Mouse (Mus musculus) intestine, embryonic 15.5 days (tissue): ENCODE data around the gene Rasa3. TPM values are rescaled to one million over a fixed set of nuclear protein-coding genes. Genes with fewer than 3 reads are reported as not detected.
A peak's percentile ranks its signal among the peaks of the same experiment; 100 is the strongest.

Experiments used
- ATAC-seq: fragments of 200-750 bp; cut with Nextera tagmentation; 2 replicates; pipeline ENCODE4 v1.8.0; 2017; ENCODE audit warnings: moderate TSS enrichment, moderate library complexity
- H3K27ac ChIP-seq: fragments of 300-500 bp; sonication (generic); 2 replicates; pipeline ENCODE4 v1.5.1; 2015; ENCODE audit warnings: mild to moderate bottlenecking, inconsistent platforms
- H3K27me3 ChIP-seq: fragments of 300-500 bp; sonication (generic); replicated peaks from 2 replicates; pipeline ENCODE4 v1.6.1; 2015; ENCODE audit warnings: inconsistent platforms
- H3K36me3 ChIP-seq: fragments of 300-500 bp; sonication (generic); 2 replicates; pipeline ENCODE4 v1.6.1; 2015; ENCODE audit warnings: inconsistent platforms
- H3K4me1 ChIP-seq: fragments of 300-500 bp; sonication (generic); replicated peaks from 2 replicates; pipeline ENCODE4 v1.6.1; 2015; ENCODE audit warnings: inconsistent platforms
- H3K4me2 ChIP-seq: fragments of 300-500 bp; sonication (generic); replicated peaks from 2 replicates; pipeline ENCODE4 v1.6.1; 2015; ENCODE audit warnings: mild to moderate bottlenecking, inconsistent platforms
- H3K4me3 ChIP-seq: fragments of 300-500 bp; sonication (generic); replicated peaks from 2 replicates; pipeline ENCODE4 v1.5.1; 2015; ENCODE audit warnings: inconsistent platforms
- H3K9ac ChIP-seq: fragments of 300-500 bp; sonication (generic); 2 replicates; pipeline ENCODE4 v1.6.1; 2015; ENCODE audit warnings: inconsistent platforms
- H3K9me3 ChIP-seq: fragments of 300-500 bp; sonication (generic); 2 replicates; pipeline ENCODE4 v1.6.1; 2016; ENCODE audit warnings: inconsistent platforms
- WGBS: fragments of 180-500 bp; shearing (Covaris S2); methylation state at CpG from one replicate; pipeline ENCODE4 v1.1.7; 2015; 5-methylcytosine and 5-hydroxymethylcytosine counted together
- polyA plus RNA-seq: library from polyadenylated mRNA; unstranded; fragments of >200 nt; fragmentation: Nextera tagmentation; extraction: Ambion mirVana; gene quantifications from 2 replicates; pipeline ENCODE4 v1.2.1, GENCODE M21; 2015

Rasa3 gene
- polyA plus RNA-seq, 1 experiment from 2014 or later = 22.2 TPM

DNA sequence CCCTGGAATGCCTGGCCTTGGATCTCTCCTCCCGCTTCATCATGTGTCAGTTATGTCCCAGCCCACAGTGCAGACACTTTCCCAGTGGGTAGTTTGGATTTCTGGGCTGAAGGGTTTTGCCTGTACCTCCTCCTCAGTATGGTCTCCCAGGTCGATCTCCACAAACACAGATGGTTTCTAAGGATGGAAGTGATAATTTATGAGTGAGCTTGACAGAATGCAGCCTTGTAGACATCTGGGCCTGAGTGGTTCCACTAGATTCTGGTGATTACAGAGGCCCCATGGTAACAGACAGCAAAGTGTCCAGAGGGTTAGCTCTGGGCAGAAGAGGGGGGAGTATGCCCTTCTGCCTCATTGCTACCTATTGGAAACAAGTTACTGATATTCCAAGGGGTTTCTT is 119.9 kb downstream of the Rasa3 start:
- no peak overlapping the region for H3K27ac ChIP-seq
- no peak overlapping the region for H3K9ac ChIP-seq
- ATAC-seq = no peak
- no peak overlapping the region for H3K4me2 ChIP-seq
- no peaks in the 10 kb centered on the region for H3K9me3 ChIP-seq
- WGBS = 51% methylated on average over 2 of the region's 2 CpGs
- H3K27me3 ChIP-seq = no peaks in the 10 kb centered on the region
- H3K4me1 ChIP-seq = no peaks in the 10 kb centered on the region
- no peaks in the 10 kb centered on the region for H3K36me3 ChIP-seq
- H3K4me3 ChIP-seq = no peak overlapping the region

DNA sequence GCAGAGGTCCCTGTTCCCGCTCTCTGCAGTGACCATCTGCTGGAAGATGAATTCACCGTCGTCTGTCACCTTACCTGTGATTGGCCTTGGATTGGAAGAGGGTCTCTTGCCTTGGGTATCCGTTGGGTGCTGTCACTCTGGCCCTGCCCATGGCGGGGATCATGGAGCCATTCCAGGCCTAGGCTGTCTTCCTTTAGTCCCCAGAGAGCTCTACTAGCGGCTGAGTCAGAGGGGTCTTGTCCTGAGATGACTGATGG is 125.9 kb downstream of the Rasa3 start:
- WGBS = 91% methylated on average over 6 of the region's 6 CpGs
- ATAC-seq = no peak
- H3K9ac ChIP-seq = no peak overlapping the region
- H3K36me3 ChIP-seq = no peaks in the 10 kb centered on the region
- no peaks in the 10 kb centered on the region for H3K27me3 ChIP-seq
- no peak overlapping the region for H3K27ac ChIP-seq
- H3K4me2 ChIP-seq = no peak overlapping the region
- no peak overlapping the region for H3K4me3 ChIP-seq
- no peaks in the 10 kb centered on the region for H3K9me3 ChIP-seq
- H3K4me1 ChIP-seq = no peaks in the 10 kb centered on the region

DNA sequence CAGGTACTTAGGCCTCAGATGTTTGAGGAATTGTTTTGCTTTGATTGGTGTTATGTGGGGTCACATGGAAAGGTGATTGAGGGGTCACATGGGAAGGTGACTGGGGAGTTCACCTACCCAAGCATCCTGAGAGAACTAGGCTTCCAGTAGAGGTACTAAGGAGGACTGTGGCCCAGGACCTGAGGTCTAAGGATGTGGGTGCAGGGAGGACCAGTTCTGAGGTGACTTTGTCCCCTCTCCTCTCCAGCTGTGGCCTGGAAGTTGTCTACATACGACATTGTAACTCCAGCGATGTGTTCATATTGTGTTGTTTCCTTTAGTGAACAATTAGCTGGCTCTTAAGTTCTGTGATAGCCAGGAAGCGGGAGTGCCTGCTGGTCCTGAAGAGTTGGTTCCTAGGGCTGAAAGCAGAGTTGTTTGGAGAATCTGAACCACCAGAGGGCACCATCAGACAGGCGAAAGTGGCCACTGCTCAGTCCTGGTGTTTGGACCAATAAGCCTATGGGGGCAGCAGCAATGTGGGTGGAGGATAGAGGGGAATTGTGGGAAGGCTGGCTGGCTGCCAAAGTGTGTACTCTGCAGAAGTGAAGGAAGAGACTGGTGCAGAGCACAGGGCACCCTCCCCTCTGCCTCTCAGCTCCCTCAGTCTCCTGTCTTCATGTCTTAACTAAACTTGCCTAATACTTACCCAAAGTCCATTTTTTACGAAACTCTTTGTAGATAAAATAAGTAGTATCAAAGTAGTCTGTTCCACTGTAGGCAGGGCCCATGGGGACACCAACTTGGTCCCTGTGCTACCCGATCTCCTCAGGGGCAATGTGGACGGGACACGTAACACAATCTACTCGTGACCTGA is 126.5 kb downstream of the Rasa3 start:
- H3K9ac ChIP-seq = no peak overlapping the region
- no peaks in the 10 kb centered on the region for H3K4me1 ChIP-seq
- H3K4me3 ChIP-seq = no peak overlapping the region
- no peak overlapping the region for H3K4me2 ChIP-seq
- H3K36me3 ChIP-seq = no peaks in the 10 kb centered on the region
- ATAC-seq = peak; percentile 92
- 54% methylated on average over 9 of the region's 9 CpGs for WGBS
- no peaks in the 10 kb centered on the region for H3K9me3 ChIP-seq
- no peak overlapping the region for H3K27ac ChIP-seq
- H3K27me3 ChIP-seq = no peaks in the 10 kb centered on the region

DNA sequence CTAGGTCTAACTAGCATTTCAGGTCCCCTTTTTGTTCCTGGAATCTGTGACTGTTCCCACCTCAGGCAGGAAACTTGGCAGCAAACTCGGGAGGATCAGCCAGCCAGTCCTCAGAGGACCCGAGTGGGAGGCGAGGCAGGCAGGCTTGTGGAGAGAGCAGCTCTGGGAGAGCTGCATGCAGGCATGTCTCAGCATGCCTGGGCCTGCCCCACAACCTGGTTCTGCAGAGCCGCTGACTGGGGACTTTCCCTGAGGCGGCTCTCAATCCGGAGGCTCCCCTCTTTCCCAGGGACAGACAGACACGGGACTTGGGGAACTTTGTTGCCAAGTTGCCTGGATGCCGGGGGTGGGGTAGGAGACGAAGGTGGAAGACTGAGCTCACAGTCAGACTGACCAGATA is 128.6 kb downstream of the Rasa3 start:
- ATAC-seq = 0 out of 2 replicates have a peak, but pooled peaks have one; percentile 30
- H3K4me3 ChIP-seq = no peak overlapping the region
- H3K27me3 ChIP-seq = no peaks in the 10 kb centered on the region
- peak overlapping the region; percentile 40; the same call in 1 of the 2 replicates for H3K27ac ChIP-seq
- H3K9me3 ChIP-seq = no peaks in the 10 kb centered on the region
- H3K4me2 ChIP-seq = no peak overlapping the region
- WGBS = 45% methylated on average over 9 of the region's 9 CpGs
- no peaks in the 10 kb centered on the region for H3K36me3 ChIP-seq
- no peak overlapping the region for H3K9ac ChIP-seq
- no peaks in the 10 kb centered on the region for H3K4me1 ChIP-seq

DNA sequence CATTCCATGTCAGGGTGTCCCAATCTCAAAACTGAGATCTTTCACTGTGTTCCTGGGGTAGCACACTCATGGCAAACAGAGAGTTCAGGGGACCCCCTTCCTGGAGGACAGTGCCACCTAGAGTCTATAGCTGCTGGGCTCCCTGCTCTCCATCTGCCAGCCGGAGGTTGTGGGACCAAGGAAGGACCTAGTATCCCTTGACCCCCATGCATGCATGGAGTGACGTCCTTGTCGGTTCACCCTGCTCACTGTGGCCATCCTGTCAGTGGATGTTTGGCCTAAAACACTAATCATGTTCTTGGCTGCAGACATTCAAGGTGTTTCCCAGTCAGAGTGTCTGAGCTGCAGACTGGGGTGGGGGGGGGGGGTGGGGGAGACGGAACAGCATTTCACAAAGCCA is 129.2 kb downstream of the Rasa3 start:
- H3K9ac ChIP-seq = no peak overlapping the region
- H3K4me2 ChIP-seq = no peak overlapping the region
- no peaks in the 10 kb centered on the region for H3K36me3 ChIP-seq
- no peak overlapping the region for H3K4me3 ChIP-seq
- no peaks in the 10 kb centered on the region for H3K4me1 ChIP-seq
- WGBS = 39% methylated on average over 4 of the region's 4 CpGs
- no peak overlapping the region for H3K27ac ChIP-seq
- ATAC-seq = 0 out of 2 replicates have a peak, but pooled peaks have one; percentile 35
- no peaks in the 10 kb centered on the region for H3K9me3 ChIP-seq
- H3K27me3 ChIP-seq = no peaks in the 10 kb centered on the region

DNA sequence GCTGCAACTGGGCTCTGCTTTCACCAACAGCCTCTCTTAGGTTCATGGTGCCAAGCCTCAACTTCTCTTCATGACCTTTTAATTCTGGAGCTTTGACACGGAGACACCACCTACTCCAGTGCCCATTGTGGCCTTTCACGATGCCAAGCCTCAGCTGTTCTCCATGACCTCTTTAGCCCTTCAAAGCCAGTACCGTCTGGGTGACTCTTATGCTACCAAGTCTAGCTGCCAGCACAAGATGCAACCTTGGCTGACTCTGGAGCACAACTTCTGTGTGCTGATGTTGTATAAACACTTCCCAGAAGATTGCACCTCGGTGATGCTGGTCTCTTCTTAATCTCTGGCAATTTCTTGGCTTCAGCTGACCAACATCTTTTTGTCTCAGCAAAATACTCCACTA is 131.0 kb downstream of the Rasa3 start:
- H3K9me3 ChIP-seq = no peaks in the 10 kb centered on the region
- no peaks in the 10 kb centered on the region for H3K4me1 ChIP-seq
- H3K27ac ChIP-seq = no peak overlapping the region
- H3K9ac ChIP-seq = no peak overlapping the region
- H3K4me2 ChIP-seq = no peak overlapping the region
- 86% methylated on average over 4 of the region's 4 CpGs for WGBS
- no peak overlapping the region for H3K4me3 ChIP-seq
- no peaks in the 10 kb centered on the region for H3K36me3 ChIP-seq
- no peak for ATAC-seq
- H3K27me3 ChIP-seq = no peaks in the 10 kb centered on the region

DNA sequence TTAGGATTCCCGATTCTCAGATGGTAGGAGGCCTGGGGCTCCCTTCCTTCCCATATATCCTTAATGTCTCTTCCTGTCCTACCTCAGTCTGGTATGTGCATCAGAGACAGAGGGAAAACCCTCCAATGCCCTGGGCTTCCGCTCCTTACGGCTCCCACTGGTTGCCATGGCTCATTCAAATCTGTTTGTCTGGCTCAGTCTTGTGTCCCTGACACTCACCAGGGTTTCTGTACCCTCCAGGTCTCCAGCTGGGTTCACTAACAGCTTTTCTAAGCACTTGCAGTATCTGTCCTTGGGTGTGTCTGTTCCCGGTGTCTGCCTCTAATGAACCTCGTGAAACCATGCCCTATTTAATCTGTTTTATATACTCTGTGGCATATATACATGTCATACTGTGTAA is 135.9 kb downstream of the Rasa3 start:
- H3K4me1 ChIP-seq = no peaks in the 10 kb centered on the region
- H3K4me2 ChIP-seq = no peak overlapping the region
- no peaks in the 10 kb centered on the region for H3K36me3 ChIP-seq
- no peak overlapping the region for H3K4me3 ChIP-seq
- no peak overlapping the region for H3K27ac ChIP-seq
- no peaks in the 10 kb centered on the region for H3K27me3 ChIP-seq
- ATAC-seq = no peak
- H3K9ac ChIP-seq = no peak overlapping the region
- WGBS = 69% methylated on average over 5 of the region's 5 CpGs
- H3K9me3 ChIP-seq = no peaks in the 10 kb centered on the region

DNA sequence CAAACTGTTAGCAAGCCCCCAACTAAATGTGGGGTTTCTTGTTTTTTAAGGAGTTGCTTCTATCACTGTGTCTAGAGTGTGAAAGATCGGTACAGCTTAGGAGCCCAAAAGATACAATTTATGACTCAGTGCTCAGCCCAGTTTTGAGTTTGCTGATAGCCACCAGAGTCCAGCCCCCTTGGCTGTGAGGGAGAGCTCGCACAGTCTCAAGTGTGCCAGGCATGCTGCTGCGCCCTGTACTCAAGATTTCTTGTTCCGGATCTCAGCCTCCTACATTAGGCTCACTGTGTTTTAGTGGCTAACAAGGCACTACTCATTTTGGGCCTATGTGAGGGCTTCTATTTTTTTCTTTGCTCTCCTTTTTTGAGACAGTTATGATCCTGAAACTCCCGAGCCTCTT is 137.3 kb downstream of the Rasa3 start:
- no peak overlapping the region for H3K4me2 ChIP-seq
- H3K27ac ChIP-seq = no peak overlapping the region
- no peak overlapping the region for H3K4me3 ChIP-seq
- no peaks in the 10 kb centered on the region for H3K4me1 ChIP-seq
- H3K27me3 ChIP-seq = no peaks in the 10 kb centered on the region
- no peaks in the 10 kb centered on the region for H3K36me3 ChIP-seq
- H3K9me3 ChIP-seq = no peaks in the 10 kb centered on the region
- H3K9ac ChIP-seq = no peak overlapping the region
- WGBS = 85% methylated on average over 5 of the region's 5 CpGs
- ATAC-seq = no peak

DNA sequence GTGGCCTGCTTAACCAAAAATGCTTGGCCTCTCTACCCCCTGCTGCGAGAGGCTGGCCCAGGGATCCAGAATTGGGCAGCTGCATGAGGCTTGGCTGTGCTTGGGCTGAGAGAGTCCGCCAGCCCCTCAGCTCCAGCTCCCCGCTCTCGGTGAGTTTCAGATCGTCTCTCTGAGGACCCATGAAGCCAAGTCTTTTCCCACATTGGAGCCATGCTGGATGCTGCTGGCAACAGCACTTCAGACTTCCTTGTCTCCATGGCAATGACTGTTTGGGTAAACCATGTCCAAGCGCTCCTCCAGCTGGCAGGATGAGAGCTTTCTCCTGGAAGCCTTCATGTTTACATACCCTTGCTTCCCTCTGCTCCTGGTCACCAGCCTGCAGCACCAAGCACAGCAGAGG is 138.6 kb downstream of the Rasa3 start:
- 48% methylated on average over 6 of the region's 6 CpGs for WGBS
- no peak overlapping the region for H3K4me2 ChIP-seq
- no peaks in the 10 kb centered on the region for H3K27me3 ChIP-seq
- H3K36me3 ChIP-seq = no peaks in the 10 kb centered on the region
- H3K9ac ChIP-seq = no peak overlapping the region
- no peak overlapping the region for H3K27ac ChIP-seq
- ATAC-seq = peak; percentile 49; the same call in 1 of the 2 replicates
- H3K4me3 ChIP-seq = no peak overlapping the region
- no peaks in the 10 kb centered on the region for H3K4me1 ChIP-seq
- H3K9me3 ChIP-seq = no peaks in the 10 kb centered on the region

DNA sequence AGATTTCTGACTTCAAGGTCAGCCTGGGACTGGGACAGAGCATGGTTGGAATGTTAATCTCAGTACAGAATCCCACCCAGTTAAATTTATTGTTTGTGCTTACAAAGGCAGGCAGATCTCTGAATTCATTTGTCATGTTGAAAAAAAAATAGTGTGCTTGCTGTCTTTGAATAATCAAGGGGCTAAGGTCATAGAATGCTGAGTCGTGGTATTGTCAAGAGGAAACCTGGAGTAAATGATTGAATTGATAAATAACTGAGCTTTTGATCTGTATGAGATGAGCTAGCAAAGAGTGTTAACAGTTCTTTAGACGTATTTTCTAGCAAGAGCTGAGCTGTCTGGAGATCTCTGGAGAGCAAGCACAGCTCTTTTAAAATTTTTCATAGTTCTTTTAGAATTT is 140.3 kb downstream of the Rasa3 start:
- no peaks in the 10 kb centered on the region for H3K4me1 ChIP-seq
- 50% methylated on average over 2 of the region's 2 CpGs for WGBS
- no peak for ATAC-seq

DNA sequence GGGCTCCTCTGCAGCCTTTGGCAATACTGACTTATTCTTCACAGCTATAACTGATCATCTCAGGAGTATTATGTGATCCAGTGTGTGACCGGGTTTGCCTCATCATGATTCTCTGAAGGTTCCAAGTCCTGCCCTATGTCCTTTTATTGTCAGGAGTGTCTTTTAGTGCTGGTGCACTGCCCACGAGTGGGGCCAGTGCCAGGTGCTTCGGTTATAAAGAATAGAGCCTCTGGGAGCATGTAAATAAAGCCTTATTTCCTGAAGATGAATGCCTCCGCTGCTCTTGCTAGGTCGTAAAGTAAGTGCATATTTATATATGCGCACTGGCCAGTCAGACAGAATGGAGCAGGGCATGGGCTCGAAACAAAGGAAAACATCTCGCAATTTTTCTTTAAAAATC is 144.3 kb downstream of the Rasa3 start:
- Histone ChIP-seq H3K27ac (no peak overlapping the region), H3K4me2 (no peak overlapping the region), H3K36me3 (no peaks in the 10 kb centered on the region), H3K9me3 (no peaks in the 10 kb centered on the region), H3K27me3 (no peaks in the 10 kb centered on the region), H3K9ac (no peak overlapping the region), H3K4me3 (no peak overlapping the region), H3K4me1 (peaks cover 28% of the 10 kb centered on the region)
- WGBS = 62% methylated on average over 8 of the region's 8 CpGs
- ATAC-seq = no peak

More for the DNA sequence above, 140.3 kb downstream of the Rasa3 start:
- H3K9me3 ChIP-seq = no peaks in the 10 kb centered on the region
- H3K36me3 ChIP-seq = no peaks in the 10 kb centered on the region
- H3K4me3 ChIP-seq = no peak overlapping the region
- no peaks in the 10 kb centered on the region for H3K27me3 ChIP-seq
- H3K9ac ChIP-seq = no peak overlapping the region
- no peak overlapping the region for H3K4me2 ChIP-seq
- H3K27ac ChIP-seq = no peak overlapping the region

DNA sequence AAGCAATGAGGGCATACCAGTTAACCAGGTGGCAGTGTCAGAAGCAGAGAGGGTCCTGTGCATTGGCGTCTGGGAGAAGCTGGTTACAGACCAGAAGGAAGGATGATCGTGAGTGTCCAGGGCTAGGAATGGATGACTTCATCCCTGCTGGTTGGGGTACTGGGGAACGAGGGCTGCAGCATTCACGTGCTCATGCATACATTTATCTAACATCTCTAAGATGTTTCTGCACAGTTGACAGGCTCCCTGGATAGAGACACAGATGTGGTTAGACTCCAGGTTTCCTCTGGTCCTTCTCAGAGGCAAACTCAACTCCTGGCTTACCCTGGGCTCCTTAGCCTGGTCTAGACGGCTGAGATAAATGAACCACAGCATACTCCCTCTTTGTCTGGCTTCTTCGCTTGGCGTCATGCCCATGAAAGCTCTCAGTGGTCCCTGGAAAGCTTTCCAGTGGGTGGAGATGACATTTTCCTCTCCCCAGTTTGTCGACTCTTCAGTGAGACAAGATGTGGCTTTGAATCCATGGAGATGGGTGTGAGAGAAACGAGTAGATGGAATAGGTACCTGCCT is 145.7 kb downstream of the Rasa3 start:
- no peak overlapping the region for H3K4me2 ChIP-seq
- peaks cover 28% of the 10 kb centered on the region for H3K4me1 ChIP-seq
- ATAC-seq = peak; percentile 21; the same call in 1 of the 2 replicates
- H3K27ac ChIP-seq = peak overlapping the region; percentile 68
- no peaks in the 10 kb centered on the region for H3K36me3 ChIP-seq
- H3K9ac ChIP-seq = no peak overlapping the region
- H3K4me3 ChIP-seq = no peak overlapping the region
- peaks cover 5% of the 10 kb centered on the region; the same call in 1 of the 2 replicates for H3K9me3 ChIP-seq
- H3K27me3 ChIP-seq = no peaks in the 10 kb centered on the region
- 42% methylated on average over 9 of the region's 9 CpGs for WGBS

DNA sequence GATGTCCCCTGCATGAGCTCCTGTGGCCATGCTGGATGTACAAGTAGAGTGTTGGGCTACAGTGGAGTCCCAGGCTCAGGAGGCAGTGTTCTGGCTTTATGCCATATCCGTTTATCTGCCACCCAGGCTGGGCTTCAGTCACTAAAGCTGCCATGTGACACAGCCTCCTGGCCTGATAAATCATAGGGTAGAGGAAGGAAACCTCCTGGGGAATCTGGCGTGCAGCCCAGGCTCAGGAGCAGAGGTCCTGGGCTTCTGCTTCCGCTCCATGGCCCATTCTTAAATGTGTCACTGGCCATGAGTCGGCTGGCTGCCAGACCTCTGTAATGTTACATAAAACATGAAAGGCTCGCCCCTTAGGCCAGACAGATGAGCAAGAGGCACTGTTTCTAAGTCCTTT is 146.5 kb downstream of the Rasa3 start:
- Histone ChIP-seq H3K9ac (no peak overlapping the region), H3K27ac (peak overlapping the region; percentile 71), H3K36me3 (no peaks in the 10 kb centered on the region), H3K27me3 (no peaks in the 10 kb centered on the region), H3K4me1 (peaks cover 28% of the 10 kb centered on the region), H3K4me2 (no peak overlapping the region), H3K4me3 (no peak overlapping the region), H3K9me3 (peaks cover 5% of the 10 kb centered on the region; the same call in 1 of the 2 replicates)
- peak; percentile 71 for ATAC-seq
- 25% methylated on average over 5 of the region's 5 CpGs for WGBS
